Mouse (Mus musculus): ENCODE data around the gene 4930404N11Rik. TPM values are rescaled to one million over a fixed set of nuclear protein-coding genes. Genes with fewer than 3 reads are reported as not detected.

4930404N11Rik gene
- polyA plus RNA-seq, 1 experiment from 2014 or later: 1.1 TPM

DNA sequence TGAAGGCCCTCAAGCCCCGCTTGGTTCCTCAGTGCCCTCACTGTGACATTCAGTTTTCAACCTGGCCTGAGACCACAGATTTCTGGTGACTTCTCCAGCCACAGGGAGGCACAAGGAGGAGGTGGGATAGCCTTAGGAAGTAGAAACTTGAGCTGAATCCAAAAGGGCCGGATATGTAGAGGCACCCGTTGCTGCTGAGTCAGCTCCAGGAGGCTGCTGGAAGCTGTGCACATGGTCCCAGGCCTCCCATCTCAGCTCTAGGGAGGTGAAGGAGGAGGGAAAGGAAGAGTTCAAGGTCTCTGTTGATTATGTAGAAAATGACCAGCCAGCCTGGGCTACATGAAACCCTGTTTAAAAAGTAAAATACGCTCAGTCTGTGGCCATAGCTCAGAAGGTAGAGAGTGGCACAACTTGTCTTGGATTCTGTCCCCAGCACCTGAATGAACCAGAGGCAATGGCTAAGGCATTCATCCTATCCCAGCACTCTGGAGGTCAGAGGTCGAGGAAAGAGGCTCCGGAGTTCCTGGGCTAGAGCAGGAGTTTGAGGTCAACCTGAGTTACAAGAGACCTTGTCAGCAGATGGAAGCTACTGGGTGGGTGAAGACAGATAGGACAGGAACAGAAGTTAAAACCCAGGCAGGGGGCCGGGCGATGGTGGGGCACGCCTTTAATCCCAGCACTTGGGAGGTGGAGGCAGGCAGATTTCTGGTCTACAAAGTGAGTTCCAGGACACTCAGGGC, 10.7 kb downstream of the 4930404N11Rik start:
- Histone ChIP-seq H3K36me3 (no peaks in the 10 kb centered on the region), H3K4me3 (no peak overlapping the region), H3K4me1 (peaks cover 66% of the 10 kb centered on the region), H3K27me3 (ENCODE audit: insufficient read depth, poor library complexity, severe bottlenecking) (no peaks in the 10 kb centered on the region), H3K9me3 (no peaks in the 10 kb centered on the region), H3K27ac (0 out of 2 replicates have a peak overlapping the region, but pooled peaks have one; percentile 2)
- DNase-seq (ENCODE audit: low spot score): no peak
- WGBS: 58% methylated on average over 9 of the region's 9 CpGs

DNA sequence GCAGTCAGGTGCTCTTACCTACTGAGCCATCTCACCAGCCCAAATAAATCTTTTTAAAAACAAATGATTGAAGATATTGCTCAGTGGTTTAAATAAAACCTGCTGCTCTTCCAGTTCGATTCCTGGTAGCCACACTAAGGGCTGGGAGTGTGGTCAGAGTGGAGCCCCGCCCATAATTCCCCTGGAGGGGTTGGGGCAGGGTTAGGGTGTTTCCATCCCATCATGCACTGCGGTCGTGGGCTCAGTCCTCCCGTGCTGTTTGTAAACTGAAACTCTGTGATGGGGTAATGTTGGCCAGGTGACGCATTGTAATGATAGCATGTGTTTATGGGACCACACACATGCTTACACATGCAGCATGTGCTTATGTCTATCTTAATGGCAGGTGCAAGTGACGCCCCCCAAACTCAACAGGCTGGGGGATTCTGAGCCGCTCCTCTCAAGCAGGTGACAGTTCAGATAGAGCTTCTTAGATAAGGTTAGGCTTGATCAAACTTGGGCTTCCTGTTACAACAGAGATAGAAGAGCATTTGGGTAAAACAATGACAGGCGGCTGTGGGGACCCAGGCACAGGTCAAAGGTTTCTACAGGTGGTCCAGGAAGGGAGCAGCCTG, 13.8 kb downstream of the 4930404N11Rik start:
- peaks cover 65% of the 10 kb centered on the region for H3K4me1 ChIP-seq
- no peak for DNase-seq (ENCODE audit: low spot score)
- H3K4me3 ChIP-seq: no peak overlapping the region
- WGBS: 18% methylated on average over 9 of the region's 9 CpGs
- no peak overlapping the region for H3K27ac ChIP-seq
- no peaks in the 10 kb centered on the region for H3K9me3 ChIP-seq
- H3K36me3 ChIP-seq: peaks cover 18% of the 10 kb centered on the region
- H3K27me3 ChIP-seq (ENCODE audit: insufficient read depth, poor library complexity, severe bottlenecking): peaks cover 9% of the 10 kb centered on the region; the same call in 1 of the 2 replicates

DNA sequence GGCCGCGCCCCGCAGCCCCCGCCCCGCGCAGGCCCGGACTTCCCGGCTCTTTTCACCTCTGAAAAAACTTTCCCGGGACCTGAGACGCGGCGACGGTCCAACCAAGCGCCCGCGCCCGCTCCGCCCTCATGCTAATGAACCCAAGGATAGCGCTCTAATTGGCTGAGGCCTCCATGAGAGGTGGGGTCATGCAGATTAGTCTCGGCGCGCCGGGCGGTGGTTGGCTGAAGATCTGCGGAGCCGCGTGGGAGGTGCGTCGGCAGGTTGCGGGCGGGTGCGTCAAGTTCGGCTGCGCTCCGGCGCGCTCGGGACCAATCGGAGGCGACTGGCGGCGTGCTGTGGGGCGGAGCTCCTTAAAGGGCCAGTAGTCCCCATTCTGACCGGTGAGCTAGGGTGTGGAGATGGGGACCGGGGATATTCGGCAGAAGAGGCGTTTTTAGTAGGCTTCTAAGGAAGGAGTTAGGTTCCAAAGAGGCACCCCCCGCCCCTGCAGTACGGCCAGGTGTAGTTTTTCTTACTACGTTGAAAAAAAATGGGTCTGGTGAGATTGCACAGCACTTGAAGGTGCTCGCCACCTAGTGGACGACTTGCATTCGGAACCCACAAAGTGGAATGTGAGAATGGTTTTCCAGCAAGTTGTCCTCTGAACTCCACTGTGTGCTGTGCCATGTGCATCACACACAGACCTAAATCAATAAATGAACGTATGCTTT, 15.1 kb downstream of the 4930404N11Rik start, which contains the start of gene Hmg20b:
TSS of gene Hmg20b (minus strand) at position 130 of the 713 bp plus-strand sequence.
- H3K4me1 ChIP-seq: peaks cover 62% of the 10 kb centered on the region
- WGBS: under 1% methylated on average over 54 of the region's 54 CpGs
- no peaks in the 10 kb centered on the region for H3K9me3 ChIP-seq
- H3K27ac ChIP-seq: peak within 1 kb of the TSS; percentile 96
- peaks cover 25% of the 10 kb centered on the region for H3K36me3 ChIP-seq
- DNase-seq (ENCODE audit: low spot score): peak; percentile 100
- peaks cover 19% of the 10 kb centered on the region; the same call in 1 of the 2 replicates for H3K27me3 ChIP-seq (ENCODE audit: insufficient read depth, poor library complexity, severe bottlenecking)
- H3K4me3 ChIP-seq: peak within 1 kb of the TSS; percentile 85

DNA sequence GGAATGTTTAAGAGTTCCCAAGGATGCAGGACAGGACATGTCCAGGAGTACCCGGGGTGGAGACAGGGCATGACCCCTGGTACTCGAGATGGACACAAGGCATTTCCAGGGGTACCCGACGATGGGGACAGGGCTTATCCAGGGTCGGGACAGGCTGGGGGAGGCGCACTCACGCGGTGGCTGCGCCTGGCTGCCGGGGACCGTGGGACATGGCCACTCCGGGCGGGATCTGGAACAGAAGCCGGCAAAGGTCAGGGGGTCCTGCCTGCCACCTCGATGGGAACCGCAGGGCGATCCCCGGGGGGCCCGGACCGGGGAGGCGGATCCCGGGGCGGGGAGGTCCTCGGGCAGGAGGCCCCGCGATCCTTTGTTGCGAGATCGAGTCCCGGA, 15.7 kb downstream of the 4930404N11Rik start:
- Histone ChIP-seq H3K27me3 (ENCODE audit: insufficient read depth, poor library complexity, severe bottlenecking) (peaks cover 24% of the 10 kb centered on the region), H3K27ac (peak overlapping the region; percentile 96), H3K9me3 (no peaks in the 10 kb centered on the region), H3K36me3 (peaks cover 30% of the 10 kb centered on the region), H3K4me3 (peak overlapping the region; percentile 85), H3K4me1 (peaks cover 57% of the 10 kb centered on the region)
- DNase-seq (ENCODE audit: low spot score): no peak
- WGBS: 1% methylated on average over 29 of the region's 29 CpGs

DNA sequence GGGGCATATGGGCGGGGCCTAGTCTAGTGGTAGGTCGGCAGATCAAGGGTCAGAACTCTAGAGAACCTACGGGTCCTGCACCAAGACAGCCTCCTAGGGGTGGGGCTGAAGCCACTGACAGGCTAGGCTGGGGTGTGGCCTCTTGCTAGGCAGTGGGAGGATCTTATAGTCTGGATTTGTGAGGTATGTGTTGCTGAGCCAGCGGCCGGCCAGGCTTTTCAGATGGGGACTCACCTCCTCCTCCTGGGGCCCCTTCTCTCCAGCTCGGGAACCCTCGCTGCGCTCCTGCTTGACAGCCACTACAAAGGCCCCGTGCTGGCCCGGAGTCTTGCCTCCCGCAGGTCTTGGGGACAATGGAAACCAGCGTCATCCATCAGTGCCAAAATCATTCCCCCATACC, 16.5 kb downstream of the 4930404N11Rik start:
- Histone ChIP-seq H3K4me1 (peaks cover 49% of the 10 kb centered on the region), H3K4me3 (peak overlapping the region; percentile 85), H3K27ac (peak overlapping the region; percentile 96), H3K9me3 (no peaks in the 10 kb centered on the region), H3K36me3 (peaks cover 30% of the 10 kb centered on the region), H3K27me3 (ENCODE audit: insufficient read depth, poor library complexity, severe bottlenecking) (peaks cover 32% of the 10 kb centered on the region)
- WGBS: 4% methylated on average over 12 of the region's 12 CpGs
- no peak for DNase-seq (ENCODE audit: low spot score)

DNA sequence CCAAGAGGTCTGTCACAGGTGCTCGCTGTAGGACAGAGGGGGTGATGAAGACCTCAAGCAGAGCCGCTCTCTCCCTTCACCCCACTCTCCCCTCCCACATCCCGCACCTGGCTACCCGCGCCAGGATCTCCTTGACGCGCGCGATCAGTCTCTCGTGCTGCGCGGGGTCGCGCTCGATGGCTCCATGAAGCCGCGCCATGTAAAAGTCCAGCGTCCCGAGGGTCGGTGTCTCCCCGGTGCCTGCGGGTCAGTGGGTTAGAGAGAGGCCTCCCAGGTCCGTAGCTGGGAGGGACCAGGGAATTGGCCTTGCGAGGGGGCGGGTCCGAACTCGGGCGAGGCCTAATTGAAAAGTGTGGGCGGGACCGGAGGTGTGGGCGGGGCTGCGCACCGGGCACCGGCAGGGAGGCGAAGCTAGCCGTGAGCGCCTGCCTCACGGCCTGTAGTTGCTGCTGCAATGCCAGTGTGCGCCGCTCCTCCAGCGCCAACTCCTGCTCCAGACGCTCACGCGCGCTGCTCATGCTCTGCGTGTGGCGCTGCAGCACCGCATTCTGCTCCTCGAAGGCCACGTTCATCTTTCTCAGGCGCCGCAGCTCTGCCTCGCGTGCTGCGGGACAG, 19.1 kb downstream of the 4930404N11Rik start:
- peaks cover 52% of the 10 kb centered on the region for H3K4me1 ChIP-seq
- 9% methylated on average over 55 of the region's 55 CpGs for WGBS
- no peaks in the 10 kb centered on the region for H3K9me3 ChIP-seq
- H3K4me3 ChIP-seq: peak overlapping the region; percentile 54
- H3K36me3 ChIP-seq: peaks cover 30% of the 10 kb centered on the region
- peaks cover 56% of the 10 kb centered on the region for H3K27me3 ChIP-seq (ENCODE audit: insufficient read depth, poor library complexity, severe bottlenecking)
- peak; percentile 93 for DNase-seq (ENCODE audit: low spot score)
- H3K27ac ChIP-seq: peak overlapping the region; percentile 73; the same call in 1 of the 2 replicates

DNA sequence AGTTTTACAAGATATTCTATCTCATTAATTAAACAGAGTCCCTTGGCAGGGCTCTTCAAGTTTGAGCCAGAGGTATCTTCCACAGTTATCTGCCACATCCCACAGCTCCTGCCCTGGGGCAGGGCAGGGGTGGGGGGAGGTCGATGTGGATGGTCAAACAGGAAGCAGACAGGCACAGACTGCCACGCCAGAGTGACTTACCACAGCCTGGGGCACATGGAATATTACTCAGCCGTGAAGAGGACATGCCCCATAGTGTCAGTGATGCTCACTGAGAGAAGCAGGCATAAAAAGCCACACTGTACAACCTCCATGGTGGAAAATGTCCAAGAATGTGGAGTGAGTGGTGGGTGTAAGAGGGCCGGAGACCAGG, 20.5 kb downstream of the 4930404N11Rik start:
- Histone ChIP-seq H3K4me3 (no peak overlapping the region), H3K36me3 (peaks cover 30% of the 10 kb centered on the region), H3K27ac (no peak overlapping the region), H3K9me3 (no peaks in the 10 kb centered on the region), H3K27me3 (ENCODE audit: insufficient read depth, poor library complexity, severe bottlenecking) (peaks cover 71% of the 10 kb centered on the region), H3K4me1 (peaks cover 61% of the 10 kb centered on the region)
- WGBS: 82% methylated on average over 4 of the region's 4 CpGs
- no peak for DNase-seq (ENCODE audit: low spot score)

DNA sequence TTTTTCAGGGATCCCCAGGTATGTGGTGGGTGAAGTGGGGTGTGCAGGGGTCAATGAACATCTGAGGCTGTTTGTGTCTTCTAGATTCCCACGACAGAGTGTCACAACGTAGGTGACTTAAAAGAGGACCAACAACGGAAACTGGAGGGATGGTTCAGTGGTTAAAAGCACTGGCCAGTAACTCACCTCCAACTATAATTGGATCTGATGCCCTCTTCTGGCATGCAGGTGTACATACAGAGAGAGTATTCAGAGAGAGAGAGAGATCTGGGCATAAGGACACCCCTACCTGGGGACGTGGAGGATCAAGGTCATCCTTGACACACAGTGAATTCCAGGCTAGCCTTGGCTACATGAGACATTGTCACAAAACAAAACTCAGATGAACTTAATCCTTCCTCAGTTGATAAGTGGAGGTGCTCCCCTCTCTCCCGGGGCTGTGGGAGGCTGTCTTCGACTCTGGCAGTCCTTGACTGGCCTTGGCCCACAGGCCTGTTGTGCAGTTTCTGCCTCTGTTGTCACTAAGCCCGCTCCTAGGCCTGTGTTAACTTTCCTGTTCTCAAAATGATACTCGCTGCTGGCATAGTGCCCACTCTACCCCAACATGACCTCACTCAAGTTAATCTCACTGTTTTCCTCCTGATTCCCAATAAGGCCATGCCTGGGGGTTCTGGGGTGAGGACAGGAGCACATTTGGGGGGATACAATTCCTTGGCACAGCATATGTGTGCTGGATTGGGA, 21.0 kb downstream of the 4930404N11Rik start:
- no peak overlapping the region for H3K27ac ChIP-seq
- DNase-seq (ENCODE audit: low spot score): no peak
- H3K36me3 ChIP-seq: peaks cover 30% of the 10 kb centered on the region
- 43% methylated on average over 8 of the region's 8 CpGs for WGBS
- H3K4me3 ChIP-seq: no peak overlapping the region; the same call in 1 of the 2 replicates
- H3K9me3 ChIP-seq: no peaks in the 10 kb centered on the region
- peaks cover 73% of the 10 kb centered on the region for H3K27me3 ChIP-seq (ENCODE audit: insufficient read depth, poor library complexity, severe bottlenecking)
- H3K4me1 ChIP-seq: peaks cover 60% of the 10 kb centered on the region

DNA sequence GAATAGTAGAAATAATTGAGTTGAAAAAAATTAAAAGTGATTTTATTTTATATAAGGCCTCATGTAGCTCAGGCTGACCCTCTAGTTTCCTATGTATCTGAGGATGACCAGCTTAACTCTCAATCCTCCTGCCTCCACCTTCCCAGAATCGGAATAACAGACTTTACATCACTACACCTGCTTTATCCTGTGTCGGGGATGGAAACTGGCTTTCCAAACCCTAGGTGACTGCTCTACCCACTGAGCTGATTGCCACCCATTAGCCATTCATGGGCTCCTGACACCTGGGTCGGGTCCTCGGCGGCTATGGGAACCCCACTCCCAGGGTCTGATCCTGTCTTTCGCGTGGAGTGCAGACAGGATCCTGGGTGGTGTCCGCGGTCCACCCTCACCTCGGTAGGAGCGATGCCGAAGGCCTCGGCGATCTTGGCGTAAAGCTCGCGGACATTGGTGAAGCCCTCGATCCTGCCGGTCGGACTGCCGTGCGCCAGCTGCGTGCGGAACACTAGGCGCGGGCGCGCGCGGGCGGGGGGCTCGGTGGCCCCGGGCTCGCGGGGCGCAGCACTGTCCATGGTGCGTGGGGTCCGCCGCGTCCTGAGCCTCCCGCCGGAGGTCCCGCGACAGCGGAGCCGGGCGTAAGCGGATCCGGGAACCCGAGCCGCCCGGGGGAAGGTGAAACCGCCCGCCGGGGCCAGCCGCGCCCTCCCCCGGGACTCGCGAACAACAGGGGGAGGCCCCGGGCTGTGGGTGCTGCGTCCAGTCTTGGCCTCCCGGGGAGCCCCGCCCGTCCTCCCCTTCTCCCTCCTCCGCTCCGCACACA, 22.7 kb downstream of the 4930404N11Rik start, which contains the start of gene Gipc3:
TSS of gene Gipc3 (minus strand) at position 581 of the 820 bp plus-strand sequence.
- H3K36me3 ChIP-seq: peaks cover 20% of the 10 kb centered on the region
- H3K9me3 ChIP-seq: no peaks in the 10 kb centered on the region
- WGBS: 6% methylated on average over 64 of the region's 67 CpGs
- DNase-seq (ENCODE audit: low spot score): no peak
- H3K27me3 ChIP-seq (ENCODE audit: insufficient read depth, poor library complexity, severe bottlenecking): peaks cover 83% of the 10 kb centered on the region
- peak within 1 kb of the TSS; percentile 50 for H3K27ac ChIP-seq
- H3K4me1 ChIP-seq: peaks cover 48% of the 10 kb centered on the region
- peak within 1 kb of the TSS; percentile 61 for H3K4me3 ChIP-seq

DNA sequence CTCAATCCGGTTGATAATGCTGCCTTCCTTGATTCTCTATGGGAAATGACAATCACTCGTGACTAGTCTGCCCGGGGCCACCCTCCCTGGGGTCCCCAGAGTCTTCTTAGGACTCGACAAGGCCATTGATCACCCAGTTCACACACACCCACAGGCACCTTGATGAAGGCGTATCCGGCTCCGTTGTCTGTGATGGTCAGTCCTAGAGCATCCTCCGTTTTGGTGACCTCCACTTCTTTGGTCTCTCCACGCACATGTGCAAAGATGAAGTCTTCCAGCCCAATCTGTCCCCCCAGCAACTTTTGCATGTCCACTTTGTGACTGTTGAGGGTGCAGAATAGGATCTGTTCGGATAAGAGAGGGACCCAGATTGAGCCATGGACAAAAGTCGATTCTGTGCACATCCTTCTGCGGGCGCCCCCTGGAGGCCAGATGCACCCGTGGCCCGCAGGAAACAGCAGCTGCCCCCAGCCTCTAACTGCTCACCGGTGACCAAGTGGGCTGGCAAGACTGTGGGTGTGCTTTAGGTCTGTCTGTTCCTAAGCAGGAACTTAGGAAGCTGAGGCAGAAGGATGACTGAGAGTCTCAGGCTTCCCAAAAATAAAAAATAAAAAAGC, 24.2 kb downstream of the 4930404N11Rik start:
- WGBS: 29% methylated on average over 16 of the region's 16 CpGs

More for the DNA sequence above, 24.2 kb downstream of the 4930404N11Rik start:
- no peak for DNase-seq (ENCODE audit: low spot score)
- H3K27me3 ChIP-seq (ENCODE audit: insufficient read depth, poor library complexity, severe bottlenecking): peaks cover 86% of the 10 kb centered on the region
- H3K4me1 ChIP-seq: peaks cover 39% of the 10 kb centered on the region
- H3K9me3 ChIP-seq: no peaks in the 10 kb centered on the region
- no peak overlapping the region for H3K4me3 ChIP-seq
- H3K36me3 ChIP-seq: peaks cover 12% of the 10 kb centered on the region
- H3K27ac ChIP-seq: no peak overlapping the region

Measured in heart, embryonic 10.5 days (tissue).